Mouse (Mus musculus): ENCODE data around the gene Cfap300.

Gene Cfap300

GRCm38 (mm10) chr9:7983665-7984064 lies 59.0 kb downstream of the Cfap300 start:
- no peak for DNase-seq (ENCODE audit: low spot score)

DNA sequence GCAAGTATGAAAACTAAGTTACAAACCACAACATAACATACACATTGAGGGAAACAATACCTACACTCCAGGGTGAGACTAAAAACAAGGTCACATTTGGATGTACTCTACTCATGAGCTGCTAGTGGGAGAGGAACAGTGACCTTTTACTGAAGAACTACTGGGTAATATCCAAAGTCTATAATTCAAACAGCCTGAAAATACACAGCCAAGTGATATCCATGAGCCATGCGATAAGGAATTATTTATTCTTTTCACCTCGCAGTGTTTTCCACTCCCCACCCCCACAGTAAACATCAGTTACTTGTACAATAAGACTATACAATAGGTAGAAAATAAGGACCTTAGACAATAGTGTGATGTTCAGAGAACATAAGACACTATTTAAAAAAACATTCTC lies 62.5 kb downstream of the Cfap300 start:
- DNase-seq (ENCODE audit: low spot score) = no peak

GRCm38 (mm10) chr9:7979153-7979916 lies 63.3 kb downstream of the Cfap300 start:
- no peak for DNase-seq (ENCODE audit: low spot score)

GRCm38 (mm10) chr9:7978502-7978901 lies 64.1 kb downstream of the Cfap300 start:
- no peak for DNase-seq (ENCODE audit: low spot score)

DNA sequence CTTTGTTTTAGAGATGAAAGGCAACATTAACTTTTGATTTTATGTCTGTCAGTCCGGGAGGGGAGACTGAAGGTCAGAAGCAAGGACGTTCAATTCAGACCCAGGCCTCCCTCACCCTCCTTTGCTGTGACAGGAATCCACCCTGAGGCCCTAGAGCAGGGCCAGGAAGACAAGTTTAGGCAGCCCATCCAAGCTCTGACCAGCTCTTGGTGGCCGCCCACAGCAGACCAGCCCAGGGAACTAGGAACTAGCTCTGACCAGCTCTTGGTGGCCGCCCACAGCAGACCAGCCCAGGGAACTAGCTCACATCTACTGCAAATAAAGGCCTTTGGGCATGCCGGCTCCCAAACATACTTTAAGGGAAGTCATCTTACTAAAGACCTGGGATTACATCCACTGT lies 65.0 kb downstream of the Cfap300 start:
- DNase-seq (ENCODE audit: low spot score) = no peak

GRCm38 (mm10) chr9:7971993-7972392 lies 70.6 kb downstream of the Cfap300 start:
- no peak for DNase-seq (ENCODE audit: low spot score)
